Mouse (Mus musculus) spleen, adult 2 months (tissue): ENCODE data around the gene Dmap1. TPM values are rescaled to one million over a fixed set of nuclear protein-coding genes. Genes with fewer than 3 reads are reported as not detected.

Source experiments
- DNase-seq, 2 experiments: peaks; one replicate each; pipeline versions ENCODE4 v3.0.0 to v3.0.0-alpha.2; 2012 to 2021; ENCODE audit warnings: low spot score in 2 of 2, low read depth in 1 of 2
- H3K27ac ChIP-seq: fragments of 200-500 bp; 2 replicates; pipeline ENCODE4 v1.5.1; 2012; ENCODE audit warnings: low read length, inconsistent platforms; ENCODE audit not compliant: insufficient read depth
- H3K27me3 ChIP-seq: fragments of 200-500 bp; 2 replicates; pipeline ENCODE4 v1.6.1; 2012; ENCODE audit warnings: mild to moderate bottlenecking, moderate library complexity, low read length, inconsistent platforms; ENCODE audit not compliant: control insufficient read depth, insufficient read depth
- H3K36me3 ChIP-seq: fragments of 200-500 bp; 2 replicates; pipeline ENCODE4 v1.6.1; 2012; ENCODE audit warnings: mild to moderate bottlenecking, low read length, inconsistent platforms; ENCODE audit not compliant: control insufficient read depth, insufficient read depth
- H3K4me1 ChIP-seq: fragments of 200-500 bp; 2 replicates; pipeline ENCODE4 v1.6.1; 2011; ENCODE audit warnings: inconsistent platforms; ENCODE audit not compliant: control insufficient read depth, insufficient read depth, insufficient read length
- H3K4me3 ChIP-seq: fragments of 200-500 bp; 2 replicates; pipeline ENCODE4 v1.5.1; 2011; ENCODE audit warnings: mild to moderate bottlenecking, inconsistent platforms; ENCODE audit not compliant: insufficient read depth, insufficient read length; ENCODE audit errors: extremely low read depth
- CTCF ChIP-seq: fragments of 200-500 bp; IDR thresholded peaks from 2 replicates; pipeline ENCODE4 v1.5.1; 2011; ENCODE audit warnings: mild to moderate bottlenecking, inconsistent platforms; ENCODE audit not compliant: insufficient read depth, insufficient read length, insufficient replicate concordance; ENCODE audit errors: extremely low read depth
- POLR2A ChIP-seq: fragments of 200-500 bp; IDR thresholded peaks from 2 replicates; pipeline ENCODE4 v1.6.1; 2011; ENCODE audit warnings: low read depth, low read length, inconsistent platforms
- WGBS: fragments of 180-500 bp; shearing (Covaris S2); methylation state at CpG from one replicate; pipeline ENCODE4 v1.1.7; 2018; 5-methylcytosine and 5-hydroxymethylcytosine counted together
- polyA plus RNA-seq: library from polyadenylated mRNA; depleted of rRNA; stranded (reverse); fragments of >200 nt; gene quantifications from 2 replicates; pipeline ENCODE4 v1.2.3, GENCODE M21; 2012

Dmap1 gene
- polyA plus RNA-seq, 1 experiment = 13.9 TPM

DNA sequence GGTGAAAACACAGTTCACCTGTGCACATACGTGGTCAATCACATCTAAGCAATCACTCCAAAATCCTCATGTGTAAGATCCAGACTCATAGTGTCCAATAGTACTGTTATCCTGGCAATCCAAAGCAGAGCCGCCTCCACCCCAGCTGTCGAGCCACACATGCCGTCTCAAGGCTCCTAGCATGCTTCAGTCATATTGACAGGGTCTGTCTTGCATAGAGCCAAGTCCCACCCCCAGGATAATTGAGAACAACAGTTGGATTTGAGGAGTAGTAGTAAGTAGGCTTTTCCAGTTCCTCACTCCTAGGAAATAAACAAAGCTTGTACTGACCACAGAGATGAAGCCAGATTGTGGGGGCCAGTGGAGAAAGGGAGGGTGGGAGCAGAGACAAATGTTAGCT, 24.4 kb downstream of the Dmap1 start:
- WGBS = 93% methylated on average over 4 of the region's 4 CpGs
- H3K4me3 ChIP-seq = no peak overlapping the region
- no peaks in the 10 kb centered on the region for H3K27me3 ChIP-seq
- H3K36me3 ChIP-seq = no peaks in the 10 kb centered on the region; the same call in 1 of the 2 replicates
- no peaks in the 10 kb centered on the region for H3K4me1 ChIP-seq
- H3K27ac ChIP-seq = no peak overlapping the region
- TF ChIP-seq POLR2A (no peak), CTCF (no peak)
- no peak for DNase-seq

DNA sequence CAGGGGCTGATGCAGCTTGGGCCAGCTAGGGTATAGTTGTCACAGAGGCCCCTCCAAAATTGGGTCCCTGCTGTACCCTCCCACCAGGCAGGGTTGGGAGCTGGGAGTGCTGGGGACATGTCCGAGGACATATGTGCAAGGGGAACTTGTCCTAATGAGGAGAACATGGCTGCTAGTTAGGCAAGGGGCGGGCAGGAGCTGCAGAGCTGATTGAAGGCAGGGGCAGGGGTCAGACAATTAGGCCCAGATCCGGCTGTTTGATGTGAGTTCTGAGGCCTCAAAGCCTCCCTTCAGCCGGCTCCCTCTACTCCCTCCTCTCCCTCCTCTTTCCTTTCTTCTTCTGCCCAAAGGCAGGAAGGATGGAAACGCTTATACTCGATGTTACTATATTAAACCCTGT, 25.1 kb downstream of the Dmap1 start:
- Histone ChIP-seq H3K27me3 (no peaks in the 10 kb centered on the region), H3K27ac (no peak overlapping the region), H3K4me1 (no peaks in the 10 kb centered on the region), H3K36me3 (no peaks in the 10 kb centered on the region; the same call in 1 of the 2 replicates), H3K4me3 (no peak overlapping the region)
- no peak for DNase-seq
- TF ChIP-seq POLR2A = no peak
- no peak for TF ChIP-seq CTCF
- 86% methylated on average over 6 of the region's 6 CpGs for WGBS

DNA sequence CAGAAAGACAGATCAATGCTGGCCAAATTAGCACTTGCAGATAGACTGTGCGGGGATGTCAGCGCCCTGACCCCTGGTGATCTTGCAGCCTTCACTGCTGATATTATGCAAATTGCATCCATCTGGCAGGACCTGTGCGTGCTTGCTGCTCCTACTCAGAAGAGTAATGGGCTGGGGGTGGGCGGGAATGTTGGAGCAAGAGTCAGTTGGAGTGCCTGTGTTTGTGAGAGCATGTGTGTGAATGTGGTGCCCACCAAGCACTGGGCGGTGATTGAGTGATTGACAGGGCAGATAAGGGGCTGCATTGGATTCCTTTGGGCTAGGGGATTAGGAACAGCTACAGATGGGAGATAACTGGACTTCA, 26.6 kb downstream of the Dmap1 start:
- Histone ChIP-seq H3K4me1 (no peaks in the 10 kb centered on the region), H3K36me3 (no peaks in the 10 kb centered on the region; the same call in 1 of the 2 replicates), H3K4me3 (no peak overlapping the region), H3K27me3 (no peaks in the 10 kb centered on the region), H3K27ac (no peak overlapping the region)
- TF ChIP-seq CTCF = no peak
- no peak for TF ChIP-seq POLR2A
- DNase-seq = no peak
- WGBS = 92% methylated on average over 5 of the region's 5 CpGs

DNA sequence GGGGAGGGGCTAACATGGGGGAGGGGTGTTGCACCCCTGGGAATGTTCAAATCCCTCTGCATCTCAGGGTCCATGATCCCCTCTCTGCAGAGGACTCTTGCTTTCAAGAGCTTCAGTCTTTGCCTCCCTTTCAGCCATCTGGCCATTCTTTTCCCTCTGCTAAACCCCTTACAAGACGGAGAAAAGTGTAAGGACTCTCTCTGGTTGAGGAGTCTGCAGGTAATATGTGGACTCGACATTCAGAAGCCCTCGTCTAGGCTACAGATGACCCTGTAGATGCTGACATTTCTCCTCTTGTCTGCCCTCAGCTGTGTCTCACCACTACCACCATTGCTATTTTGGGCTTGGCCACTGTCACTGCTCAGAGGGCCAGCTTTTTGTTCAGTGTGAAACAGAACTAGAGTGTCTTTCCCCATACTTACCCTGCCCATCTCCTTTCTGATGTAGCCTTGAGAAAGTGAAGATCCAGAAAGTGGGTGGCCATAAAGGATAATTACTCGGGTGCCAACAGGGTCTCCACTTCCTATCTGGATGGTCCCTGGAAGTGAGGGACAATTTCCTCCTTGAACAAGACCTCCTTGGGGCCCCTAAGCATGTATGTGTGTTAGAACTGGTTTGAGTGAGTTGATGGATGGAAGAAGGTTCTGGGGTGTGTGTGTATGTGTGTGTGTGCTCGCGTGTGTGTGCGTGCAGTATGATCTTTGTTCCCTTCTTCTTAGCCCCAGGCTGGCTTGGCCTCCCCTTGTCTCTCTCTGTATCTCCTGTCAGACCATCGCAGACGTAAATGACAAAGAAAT, 27.2 kb downstream of the Dmap1 start:
- Histone ChIP-seq H3K27ac (no peak overlapping the region), H3K27me3 (no peaks in the 10 kb centered on the region), H3K36me3 (peaks cover 2% of the 10 kb centered on the region; the same call in 1 of the 2 replicates), H3K4me1 (no peaks in the 10 kb centered on the region), H3K4me3 (no peak overlapping the region)
- TF ChIP-seq CTCF = no peak
- TF ChIP-seq POLR2A = no peak
- 91% methylated on average over 9 of the region's 9 CpGs for WGBS
- no peak for DNase-seq

DNA sequence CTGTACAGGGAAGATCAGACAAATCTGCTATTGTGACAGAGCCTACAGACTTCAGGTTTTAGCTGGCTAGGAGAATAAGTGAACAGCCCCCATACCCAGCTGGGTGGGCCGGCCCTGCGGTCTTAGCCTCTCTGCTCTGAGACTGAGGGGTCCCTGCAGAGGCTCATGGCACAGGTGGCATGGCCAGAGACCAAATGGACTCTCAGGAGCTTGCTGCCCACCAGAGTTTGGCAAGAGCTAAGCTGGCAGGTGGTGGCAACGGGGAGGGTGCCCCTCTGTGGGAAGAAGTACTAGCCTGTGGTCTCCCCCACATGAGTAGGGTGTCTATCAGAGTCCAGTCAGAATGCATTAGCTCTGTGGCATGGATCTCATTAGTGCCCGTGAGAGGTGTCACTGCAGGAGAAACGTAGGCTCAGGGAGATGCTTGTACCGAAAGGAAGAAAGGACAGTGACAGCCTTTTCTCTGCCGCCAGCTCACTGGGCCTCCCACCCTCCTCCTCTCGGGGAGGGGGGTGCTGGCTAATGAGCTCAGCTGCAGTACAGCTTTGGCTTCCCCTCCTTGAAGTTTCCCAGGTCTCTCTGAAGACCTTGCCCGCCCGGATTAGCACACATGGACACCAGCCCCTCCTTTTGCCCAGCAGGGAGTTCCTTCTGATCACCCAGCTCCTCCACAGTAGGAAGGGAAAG, 27.9 kb downstream of the Dmap1 start:
- 90% methylated on average over 10 of the region's 10 CpGs for WGBS
- Histone ChIP-seq H3K4me1 (no peaks in the 10 kb centered on the region), H3K4me3 (no peak overlapping the region), H3K27ac (no peak overlapping the region), H3K36me3 (peaks cover 3% of the 10 kb centered on the region), H3K27me3 (no peaks in the 10 kb centered on the region)
- TF ChIP-seq CTCF = no peak
- TF ChIP-seq POLR2A = no peak
- no peak for DNase-seq

GRCm38 (mm10) chr4:117652727-117653126, 29.3 kb downstream of the Dmap1 start:
- no peaks in the 10 kb centered on the region for H3K4me1 ChIP-seq
- no peak for DNase-seq
- 88% methylated on average over 5 of the region's 5 CpGs for WGBS

More at GRCm38 (mm10) chr4:117652727-117653126, 29.3 kb downstream of the Dmap1 start:
- no peak overlapping the region for H3K27ac ChIP-seq
- peaks cover 3% of the 10 kb centered on the region; the same call in 1 of the 2 replicates for H3K36me3 ChIP-seq
- H3K4me3 ChIP-seq = no peak overlapping the region
- TF ChIP-seq POLR2A (no peak), CTCF (no peak)
- H3K27me3 ChIP-seq = no peaks in the 10 kb centered on the region
